Mouse (Mus musculus): ENCODE measurements around the gene Khdc1a. TPM values are rescaled to one million over a fixed set of nuclear protein-coding genes. Genes with fewer than 3 reads are reported as not detected.
"Not testable (repeated sequence)": the region's sequence is repeated elsewhere in the genome, so short reads cannot be mapped to it uniquely, and the experiment has no call there.

The Khdc1a gene
- not detected for total RNA-seq (2021)

DNA sequence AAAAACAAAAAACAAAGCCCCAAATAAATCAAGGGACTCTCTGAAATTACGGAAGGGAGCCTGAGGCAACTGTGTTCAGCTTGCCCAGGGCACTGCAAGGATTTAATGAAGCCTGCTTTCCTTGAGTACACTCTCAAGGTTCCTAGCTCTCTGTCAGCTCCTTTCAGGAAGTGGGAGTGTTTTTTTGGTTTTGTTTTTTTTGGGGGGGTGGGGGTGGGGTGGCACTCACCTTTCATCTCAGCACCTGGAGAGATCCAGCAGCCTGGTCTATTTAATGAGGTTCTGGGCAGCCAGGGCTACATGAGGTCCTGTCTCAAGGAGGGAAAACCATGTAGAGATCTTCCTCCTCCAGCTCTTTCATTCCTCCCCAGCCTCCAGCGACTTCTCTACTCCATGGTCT lies at the start of gene Khdc1a:
Gene Khdc1a, plus strand, starts transcription at position 301 of the 400 bp plus-strand sequence.
- no peak for DNase-seq
- intact Hi-C loops (cut with DNase I): loop anchor here (10.0 kb wide), 1 partner anchor 415 kb away; no protein-coding TSS in a partner anchor

GRCm38 (mm10) chr1:21299826-21300225 lies 49.6 kb upstream of the Khdc1a start:
- intact Hi-C loops (cut with DNase I): no loop called here

DNA sequence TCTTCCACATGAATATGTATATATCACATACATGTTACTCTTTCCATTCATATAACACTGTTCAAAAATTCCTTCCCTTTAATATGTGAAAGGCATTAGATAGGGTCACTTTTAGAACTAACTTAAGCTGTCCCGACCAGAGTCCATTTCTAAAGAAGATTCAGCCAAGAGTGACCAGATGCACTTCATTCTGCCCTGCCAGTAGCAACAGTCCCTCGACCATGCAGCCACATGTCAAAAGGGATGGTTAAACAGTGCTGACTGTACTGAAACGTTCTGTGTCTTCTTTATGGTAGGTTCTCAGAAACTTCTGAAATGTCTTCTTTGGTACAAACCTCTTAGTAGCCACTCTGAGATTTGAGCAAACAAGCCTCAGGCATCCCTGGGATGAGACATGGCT lies 47.8 kb upstream of the Khdc1a start:
- intact Hi-C loops (cut with DNase I): no loop called here
- no peak for DNase-seq

More at GRCm38 (mm10) chr1:21299826-21300225, 49.6 kb upstream of the Khdc1a start:
- DNase-seq: no peak

- intact Hi-C loops (cut with DNase I): no loop called here
- DNase-seq: no peak
Measured at GRCm38 (mm10) chr1:21304174-21304573, 45.3 kb upstream of the Khdc1a start.

DNA sequence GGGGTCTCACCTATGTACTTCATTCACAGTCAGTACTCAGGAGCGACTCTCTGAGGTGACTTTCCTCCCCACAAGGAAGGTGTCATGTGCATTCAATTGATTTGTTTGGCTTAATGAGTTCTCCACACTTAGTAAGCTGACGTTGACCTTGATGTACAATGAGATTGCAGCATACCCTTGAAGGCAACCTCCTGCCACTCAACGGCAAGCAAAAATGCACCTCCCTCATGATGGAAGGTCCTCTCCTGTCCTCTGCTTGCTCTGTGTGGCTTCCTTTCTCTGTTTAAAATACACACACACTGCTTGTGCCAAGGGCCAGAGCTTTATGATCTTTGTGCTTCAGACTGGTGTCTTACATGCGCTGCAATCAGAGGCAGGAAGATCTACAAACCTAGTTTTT lies 44.8 kb upstream of the Khdc1a start:
- intact Hi-C loops (cut with DNase I): no loop called here

GRCm38 (mm10) chr1:21305443-21305842 lies 44.0 kb upstream of the Khdc1a start:
- DNase-seq: no peak
- intact Hi-C loops (cut with DNase I): no loop called here

More for the DNA sequence above, 44.8 kb upstream of the Khdc1a start:
- no peak for DNase-seq

DNA sequence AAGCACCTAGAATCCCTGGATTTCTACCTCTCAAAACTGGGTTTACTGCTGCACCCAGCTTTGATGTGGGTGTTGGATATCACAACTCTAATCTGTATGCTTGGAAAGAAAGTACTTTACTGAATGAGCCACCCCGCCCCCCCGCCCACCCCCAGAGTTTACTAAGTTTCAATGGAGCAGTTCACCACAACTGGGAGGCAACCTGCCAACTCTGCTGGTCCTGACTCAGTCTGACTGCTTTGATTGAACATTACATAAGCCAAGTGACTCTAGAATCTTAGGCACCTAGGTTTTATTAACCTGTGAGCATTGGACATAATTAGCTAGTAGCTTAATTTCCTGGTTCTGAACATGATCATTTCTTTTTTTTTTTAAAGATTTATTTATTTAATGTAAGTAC lies 35.1 kb upstream of the Khdc1a start:
- intact Hi-C loops (cut with DNase I): no loop called here

DNA sequence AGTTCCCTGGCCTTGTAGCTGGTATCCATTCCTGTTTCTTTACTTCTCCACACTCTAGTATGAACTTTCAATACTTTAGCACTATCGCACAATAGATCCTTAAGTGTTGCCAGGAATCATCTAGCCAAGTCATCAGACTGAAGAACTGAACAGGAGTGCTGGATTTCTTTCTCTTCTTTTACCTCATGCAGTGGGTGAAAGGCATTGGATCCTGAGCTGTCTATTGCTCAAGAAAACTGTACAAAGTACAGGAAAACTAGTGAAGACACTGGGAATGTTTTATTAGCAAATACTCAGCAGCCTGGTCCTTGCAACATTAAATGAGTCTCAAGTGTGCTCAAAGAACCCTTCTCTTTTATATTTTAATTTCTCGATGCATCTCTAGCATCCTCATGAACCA lies 33.7 kb upstream of the Khdc1a start:
- intact Hi-C loops (cut with DNase I): no loop called here
- no peak for DNase-seq

More for the DNA sequence above, 35.1 kb upstream of the Khdc1a start:
- DNase-seq: no peak

- intact Hi-C loops (cut with DNase I): no loop called here
- DNase-seq: no peak
Measured at GRCm38 (mm10) chr1:21316305-21316704, 33.1 kb upstream of the Khdc1a start.

DNA sequence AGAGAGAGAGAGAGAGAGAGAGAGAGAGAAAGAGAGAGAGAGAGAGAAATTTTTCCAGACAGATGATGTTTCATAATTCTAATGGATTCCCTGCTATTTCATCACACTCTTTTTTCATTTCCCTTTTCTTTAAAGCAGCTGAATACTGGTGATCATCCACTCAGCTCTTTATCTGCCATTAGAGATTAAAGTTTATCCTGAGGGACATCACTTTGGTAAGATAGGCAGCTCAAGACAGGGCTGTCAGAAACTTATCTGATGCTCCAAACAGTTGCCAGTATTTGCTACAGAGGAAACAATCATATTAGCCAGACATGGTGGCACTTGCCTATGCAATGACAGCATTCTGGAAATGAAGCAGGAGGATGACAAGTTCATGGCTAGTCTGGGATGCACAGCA lies 31.2 kb upstream of the Khdc1a start:
- DNase-seq: no peak
- intact Hi-C loops (cut with DNase I): no loop called here

GRCm38 (mm10) chr1:21320271-21320670 lies 29.2 kb upstream of the Khdc1a start:
- intact Hi-C loops (cut with DNase I): not testable (repeated sequence)

DNA sequence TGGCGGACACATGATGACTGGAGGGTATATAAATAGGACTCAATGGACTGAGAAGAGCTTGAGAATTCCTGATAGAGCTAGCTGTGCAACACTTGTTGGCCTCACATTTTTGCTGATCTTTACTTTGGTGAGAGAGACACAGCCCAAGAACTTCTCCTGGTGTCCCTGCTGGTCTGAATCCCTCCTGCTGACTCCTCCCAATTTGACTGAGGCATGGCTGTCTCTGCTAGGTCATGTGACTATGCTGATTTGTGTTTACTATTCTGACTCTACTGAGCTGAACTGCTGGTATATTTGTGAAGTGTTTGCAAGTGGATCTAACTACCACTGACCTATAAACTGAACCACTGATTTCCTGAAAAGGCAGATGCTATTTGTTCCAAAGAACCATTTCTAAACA lies 27.8 kb upstream of the Khdc1a start:
- DNase-seq: no peak
- intact Hi-C loops (cut with DNase I): no loop called here

More at GRCm38 (mm10) chr1:21320271-21320670, 29.2 kb upstream of the Khdc1a start:
- not testable (repeated sequence) for DNase-seq

GRCm38 (mm10) chr1:21323996-21324574 lies 25.4 kb upstream of the Khdc1a start:
- DNase-seq: no peak
- intact Hi-C loops (cut with DNase I): no loop called here

- intact Hi-C loops (cut with DNase I): no loop called here
- DNase-seq: no peak
Measured at GRCm38 (mm10) chr1:21324633-21325032, 24.8 kb upstream of the Khdc1a start.

- no peak for DNase-seq
- intact Hi-C loops (cut with DNase I): no loop called here
Measured at GRCm38 (mm10) chr1:21326733-21327132, 22.7 kb upstream of the Khdc1a start.

GRCm38 (mm10) chr1:21331161-21331560 lies 18.3 kb upstream of the Khdc1a start:
- DNase-seq; intact Hi-C loops (cut with DNase I): not testable (repeated sequence)

GRCm38 (mm10) chr1:21333222-21333973 lies 16.0 kb upstream of the Khdc1a start:
- intact Hi-C loops (cut with DNase I): no loop called here
- no peak for DNase-seq

DNA sequence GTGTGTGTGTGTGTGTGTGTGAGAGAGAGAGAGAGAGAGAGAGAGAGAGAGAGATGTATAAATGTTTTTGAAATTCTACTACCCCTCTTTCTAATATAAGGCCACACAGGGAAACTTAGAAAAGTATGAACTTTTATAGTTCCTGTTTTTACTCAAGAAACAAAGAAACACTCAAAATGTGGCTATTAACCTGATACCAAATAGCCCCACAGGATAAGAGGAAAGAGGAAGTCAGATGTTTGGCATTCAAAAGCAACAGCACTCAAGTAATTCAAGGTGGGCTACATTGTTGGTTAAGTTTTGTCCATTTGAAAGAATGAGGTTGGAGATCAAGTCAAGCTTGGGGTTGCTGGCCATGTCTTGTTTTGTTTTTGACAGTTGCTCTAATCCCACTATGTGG lies 13.6 kb upstream of the Khdc1a start:
- no peak for DNase-seq
- intact Hi-C loops (cut with DNase I): no loop called here

DNA sequence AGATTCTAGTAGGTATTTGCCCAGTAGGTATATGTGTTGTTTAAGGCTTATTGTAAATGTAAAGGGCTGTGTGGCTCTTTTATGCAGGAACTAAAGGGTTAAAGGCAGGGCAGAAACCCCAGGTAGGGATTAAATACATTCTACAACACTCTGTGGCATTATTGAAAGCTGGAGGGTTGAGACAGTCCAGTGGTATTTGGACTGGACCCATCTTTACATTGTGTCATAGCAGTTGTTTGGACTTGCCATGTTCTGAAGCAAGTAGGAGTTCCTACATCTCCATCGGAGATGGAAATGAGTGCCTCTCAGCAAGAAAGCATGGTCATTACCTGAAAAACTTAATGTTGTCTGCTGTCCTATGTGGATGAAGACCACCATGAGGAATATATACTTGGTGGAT lies 8.7 kb upstream of the Khdc1a start:
- intact Hi-C loops (cut with DNase I): loop anchor here (5.0 to 10.0 kb wide), 2 partner anchors 68 to 406 kb away; no protein-coding TSS in a partner anchor

DNA sequence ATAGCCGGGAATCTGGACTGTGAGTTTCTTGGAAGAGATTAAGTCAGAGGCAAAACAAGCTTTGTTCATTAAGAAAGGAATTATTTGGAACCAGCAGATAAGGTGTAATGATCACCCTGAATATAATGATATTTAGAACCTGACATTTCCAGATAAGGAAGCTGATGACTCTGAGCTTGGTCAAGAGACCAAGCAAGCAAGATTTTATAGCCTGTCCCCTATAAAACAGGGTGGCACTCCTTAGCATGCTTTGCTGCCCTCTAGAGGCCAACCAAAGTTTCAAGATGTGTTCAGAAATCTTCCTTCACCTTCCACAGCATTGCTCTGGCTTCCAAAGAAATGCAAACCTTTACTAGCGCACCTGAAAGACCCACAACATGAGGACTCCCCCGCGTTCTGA lies 5.2 kb upstream of the Khdc1a start:
- intact Hi-C loops (cut with DNase I): loop anchor here (1.0 to 10.0 kb wide), 3 partner anchors 72 to 409 kb away; partner anchors contain the start of gene Tmem14a
- peak; percentile 51 to 52 for DNase-seq

More for the DNA sequence above, 8.7 kb upstream of the Khdc1a start:
- DNase-seq: no peak

GRCm38 (mm10) chr1:21344752-21345151 lies 4.7 kb upstream of the Khdc1a start:
- not testable (repeated sequence) for DNase-seq
- intact Hi-C loops (cut with DNase I): loop anchor here (1.0 to 10.0 kb wide), 3 partner anchors 72 to 410 kb away; partner anchors contain the start of gene Tmem14a

GRCm38 (mm10) chr1:21368031-21368430 lies 18.6 kb downstream of the Khdc1a start, which contains the start of gene Khdc1c:
Gene Khdc1c (plus strand): TSS chr1:21368331.
- intact Hi-C loops (cut with DNase I): not testable (repeated sequence)

More at GRCm38 (mm10) chr1:21368031-21368430, 18.6 kb downstream of the Khdc1a start, which contains the start of gene Khdc1c:
- DNase-seq: not testable (repeated sequence)
